ENCODE assay signal across 8 mouse cellular contexts in the genomic region with DNA sequence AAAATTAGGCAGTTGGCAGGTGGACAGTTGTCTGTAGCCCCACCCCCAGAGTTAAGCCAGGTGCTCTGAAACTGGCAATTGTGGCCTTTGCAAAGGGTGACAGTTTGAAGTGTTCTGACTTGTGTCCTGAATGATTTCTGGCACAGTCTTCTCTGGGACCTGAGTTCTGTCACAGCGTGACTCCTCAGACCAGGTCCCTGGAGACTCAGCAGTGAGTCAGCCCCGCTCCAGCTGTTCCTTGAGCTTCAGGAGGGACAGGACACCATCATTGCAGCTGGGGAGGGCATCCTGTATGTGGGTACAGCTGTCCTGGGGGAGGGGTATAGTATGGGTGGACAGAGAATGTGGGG. TPM values are rescaled to one million over a fixed set of nuclear protein-coding genes. Genes with fewer than 3 reads are reported as not detected.
DNase-seq lines count a peak whose midpoint lies in the region; ATAC-seq lines count a peak whose summit lies in the region.

No protein-coding gene starts in this region.

- peaks cover 25% of the 10 kb centered on the region for H3K4me1 ChIP-seq in heart, embryonic 16.5 days (ENCODE audit: control insufficient read depth, insufficient read depth, low read length)

- H3K4me2 ChIP-seq in heart, embryonic 16.5 days (ENCODE audit: low read depth, low read length): no peak overlapping the region

- peak overlapping the region; percentile 60 for H3K27ac ChIP-seq in heart, embryonic 16.5 days (ENCODE audit: low read length)

- intact Hi-C loops in gastrocnemius, postnatal 36 days (cut with DNase I): loop anchor here (5.0 kb wide), 1 partner anchor 45 kb away; no protein-coding TSS in a partner anchor

- 62% methylated on average over 2 of the region's 2 CpGs for WGBS in heart, embryonic 16.5 days

- 0 out of 2 replicates have a peak, but pooled peaks have one; percentile 33 for ATAC-seq in heart, embryonic 16.5 days (replicated peaks; ENCODE audit: extremely low read depth, insufficient read depth, low FRiP score)

- H3K4me3 ChIP-seq in heart, embryonic 16.5 days (ENCODE audit: low read length): no peak overlapping the region

- peak; percentile 53 for DNase-seq in gastrocnemius, adult 18-20 months (ENCODE audit: low spot score)
- no peak for DNase-seq in gastrocnemius, postnatal 36 days
- peak; percentile 76 for DNase-seq in 3134 (ENCODE audit: extremely low read depth, insufficient read length, low spot score)
- peak; percentile 74 for DNase-seq in adrenal gland, postnatal 14 days
- no peak for DNase-seq in urinary bladder, postnatal 4 days (ENCODE audit: low spot score in 2 of 2)
- no peak for DNase-seq in urinary bladder, postnatal 36 days (ENCODE audit: low spot score in 2 of 2)
- no peak for DNase-seq in embryo, embryonic 11 days

- peaks cover 25% of the 10 kb centered on the region for H3K36me3 ChIP-seq in heart, embryonic 16.5 days (ENCODE audit: control insufficient read depth, insufficient read depth)

- H3K27me3 ChIP-seq in heart, embryonic 16.5 days (ENCODE audit: control insufficient read depth, insufficient read depth, low read length): no peaks in the 10 kb centered on the region

- no peak overlapping the region; the same call in 1 of the 2 replicates for H3K9ac ChIP-seq in heart, embryonic 16.5 days (ENCODE audit: low read length)

- H3K9me3 ChIP-seq in heart, embryonic 16.5 days (replicated peaks; ENCODE audit: control insufficient read depth, low read length): no peaks in the 10 kb centered on the region

RNA-seq across cellular contexts. Expression of a gene that starts 19.1 kb away (rescaled TPM):
- total RNA-seq in gastrocnemius, adult 18-20 months (2021): 10 to 100 TPM; 35.7 to 58.2 TPM
- 10 to 100 TPM; 45.8 to 49.5 TPM for total RNA-seq in gastrocnemius, postnatal 36 days (2021)
- total RNA-seq in adrenal gland, postnatal 14 days (2021): 26.6 and 40.0 TPM in 2 replicates
- polyA plus RNA-seq in heart, embryonic 16.5 days (2015; fragmentation: Nextera tagmentation; extraction: Ambion mirVana): 13.2 and 15.5 TPM in 2 replicates

RNA-seq across cellular contexts. Expression of a gene that starts 20.7 kb away (rescaled TPM):
- 100 to 1,000 TPM; 174 to 210 TPM for total RNA-seq in gastrocnemius, adult 18-20 months (2021)
- total RNA-seq in gastrocnemius, postnatal 36 days (2021): 100 to 1,000 TPM; 169 to 174 TPM
- total RNA-seq in adrenal gland, postnatal 14 days (2021): 213 and 228 TPM in 2 replicates
- 139 and 159 TPM in 2 replicates for polyA plus RNA-seq in heart, embryonic 16.5 days (2015; fragmentation: Nextera tagmentation; extraction: Ambion mirVana)

RNA-seq across cellular contexts. Expression of a gene that starts 45.1 kb away (rescaled TPM):
- total RNA-seq in gastrocnemius, adult 18-20 months (2021): 10 to 100 TPM in 1 of 2 experiments, 1 to 10 TPM in 1; 5.0 to 10.8 TPM
- total RNA-seq in gastrocnemius, postnatal 36 days (2021): 1 to 10 TPM; 3.8 to 5.9 TPM
- total RNA-seq in adrenal gland, postnatal 14 days (2021): 65.0 and 67.7 TPM in 2 replicates
- polyA plus RNA-seq in heart, embryonic 16.5 days (2015; fragmentation: Nextera tagmentation; extraction: Ambion mirVana): 0.51 and 0.71 TPM in 2 replicates

Comparison
In these comparisons a context has a peak if more than half of its experiments do, and no peak if none do; other contexts are left out.
1. DNase-seq: peak in gastrocnemius, adult 18-20 months (single experiment), 3134 (single experiment) and adrenal gland, postnatal 14 days (single experiment); none in gastrocnemius, postnatal 36 days (0 of 2), urinary bladder, postnatal 4 days (0 of 2), urinary bladder, postnatal 36 days (0 of 2) and embryo, embryonic 11 days (single experiment).